Comparison of ENCODE assay signal across 11 mouse cellular contexts in genomic region chr14:23502236-23502790, GRCm38 (mm10).
A peak's percentile ranks its signal among the peaks of the same experiment; 100 is the strongest.
DNase-seq lines count a peak whose midpoint lies in the region; ATAC-seq and TF ChIP-seq lines count a peak whose summit lies in the region.
"Had no signal": no experiment of that assay in that cellular context is flagged by ENCODE, and none has a peak within 500 bp of the region (broad histone marks: within the 10 kb centered on the region; RNA-seq: fewer than 3 reads in every experiment).

No protein-coding gene starts in this region.

- H3K9ac ChIP-seq in lung, embryonic 14.5 days, result no peak overlapping the region
- no peak overlapping the region for H3K9ac ChIP-seq in embryonic facial prominence, embryonic 11.5 days (replicated peaks; ENCODE audit: low read length)
- 0 out of 2 replicates have a peak overlapping the region, but pooled peaks have one; percentile 0 for H3K9ac ChIP-seq in heart, embryonic 12.5 days
- H3K9ac ChIP-seq: hindbrain, embryonic 13.5 days; limb, embryonic 12.5 days had no signal

- no peak overlapping the region for H3K4me3 ChIP-seq in lung, embryonic 14.5 days (ENCODE audit: low read depth, low read length)
- H3K4me3 ChIP-seq in lung, adult 2 months (replicated peaks; ENCODE audit: extremely low read depth, low read depth, low read length), result no peak overlapping the region
- no peak overlapping the region for H3K4me3 ChIP-seq in embryonic facial prominence, embryonic 11.5 days (ENCODE audit: low read depth, low read length)
- H3K4me3 ChIP-seq in heart, embryonic 12.5 days, result no peak overlapping the region
- H3K4me3 ChIP-seq: hindbrain, embryonic 13.5 days; limb, embryonic 12.5 days had no signal

- intact Hi-C loops in gastrocnemius, postnatal 36 days (cut with DNase I), result no loop called here

- no peaks in the 10 kb centered on the region for H3K36me3 ChIP-seq in lung, embryonic 14.5 days (ENCODE audit: insufficient read depth)
- no peaks in the 10 kb centered on the region for H3K36me3 ChIP-seq in embryonic facial prominence, embryonic 11.5 days (replicated peaks; ENCODE audit: control insufficient read depth, insufficient read depth, low read depth, low read length)
- H3K36me3 ChIP-seq in heart, embryonic 12.5 days, result no peaks in the 10 kb centered on the region
- H3K36me3 ChIP-seq: G1E; hindbrain, embryonic 13.5 days; limb, embryonic 12.5 days had no signal

- H3K27me3 ChIP-seq in lung, embryonic 14.5 days (ENCODE audit: insufficient read depth, low read length), result no peaks in the 10 kb centered on the region
- H3K27me3 ChIP-seq in embryonic facial prominence, embryonic 11.5 days (ENCODE audit: control insufficient read depth, insufficient read depth, low read length), result no peaks in the 10 kb centered on the region
- no peaks in the 10 kb centered on the region for H3K27me3 ChIP-seq in heart, embryonic 12.5 days (replicated peaks)
- H3K27me3 ChIP-seq: hindbrain, embryonic 13.5 days had no signal

- H3K4me1 ChIP-seq in lung, embryonic 14.5 days (ENCODE audit: insufficient read depth), result peaks cover 11% of the 10 kb centered on the region
- no peaks in the 10 kb centered on the region for H3K4me1 ChIP-seq in lung, adult 2 months (ENCODE audit: control insufficient read depth, insufficient read depth, low read length)
- H3K4me1 ChIP-seq in embryonic facial prominence, embryonic 11.5 days (ENCODE audit: control insufficient read depth, insufficient read depth, low read length), result no peaks in the 10 kb centered on the region
- H3K4me1 ChIP-seq in heart, embryonic 12.5 days (replicated peaks), result peaks cover 10% of the 10 kb centered on the region

- H3K9me3 ChIP-seq in lung, embryonic 14.5 days (ENCODE audit: low read depth, low read length), result no peaks in the 10 kb centered on the region
- H3K9me3 ChIP-seq in embryonic facial prominence, embryonic 11.5 days (replicated peaks; ENCODE audit: control insufficient read depth, low read length), result no peaks in the 10 kb centered on the region
- H3K9me3 ChIP-seq in heart, embryonic 12.5 days (replicated peaks), result no peaks in the 10 kb centered on the region
- H3K9me3 ChIP-seq: hindbrain, embryonic 13.5 days; limb, embryonic 12.5 days had no signal

- 23% methylated on average over 8 of the region's 8 CpGs for WGBS in lung, embryonic 14.5 days
- 24% methylated on average over 8 of the region's 8 CpGs for WGBS in lung, adult 2 months
- WGBS in embryonic facial prominence, embryonic 11.5 days, result 29% methylated on average over 8 of the region's 8 CpGs
- 18% methylated on average over 8 of the region's 8 CpGs for WGBS in heart, embryonic 12.5 days

- peak overlapping the region; percentile 54 for H3K27ac ChIP-seq in lung, embryonic 14.5 days (ENCODE audit: low read depth)
- H3K27ac ChIP-seq in embryonic facial prominence, embryonic 11.5 days (replicated peaks; ENCODE audit: low read depth, low read length), result no peak overlapping the region
- H3K27ac ChIP-seq in heart, embryonic 12.5 days (ENCODE audit: poor library complexity, severe bottlenecking), result no peak overlapping the region
- H3K27ac ChIP-seq: hindbrain, embryonic 13.5 days; limb, embryonic 12.5 days had no signal

- TF ChIP-seq POLR2A in lung, adult 2 months (IDR thresholded peaks at IDR 0.05; ENCODE audit: borderline replicate concordance, extremely low read depth, low read depth, low read length), result no peak

- ATAC-seq in lung, embryonic 14.5 days (ENCODE audit: insufficient read depth), result peak; percentile 73
- ATAC-seq in embryonic facial prominence, embryonic 11.5 days (replicated peaks; ENCODE audit: insufficient number of reproducible peaks, low FRiP score, low TSS enrichment, low read depth), result no peak
- ATAC-seq in heart, embryonic 12.5 days (ENCODE audit: insufficient number of reproducible peaks, low FRiP score), result no peak

- peak; percentile 59 for DNase-seq in lung, embryonic 14.5 days
- no peak for DNase-seq in lung, adult 2 months
- peak; percentile 30 for DNase-seq in embryonic facial prominence, embryonic 11.5 days (ENCODE audit: low spot score)
- DNase-seq in kidney, postnatal 4 days, result peak; percentile 48 to 71
- no peak for DNase-seq in embryo, embryonic 11 days
- no peak for DNase-seq in urinary bladder, postnatal 25 days (ENCODE audit: low spot score)
- no peak for DNase-seq in gastrocnemius, postnatal 36 days

- TF ChIP-seq CTCF in lung, embryonic 14.5 days (IDR thresholded peaks at IDR 0.05; ENCODE audit: low read depth), result no peak
- TF ChIP-seq CTCF in lung, adult 2 months (IDR thresholded peaks at IDR 0.05; ENCODE audit: insufficient read depth, low read length), result no peak

- H3K4me2 ChIP-seq in lung, embryonic 14.5 days, result no peak overlapping the region
- no peak overlapping the region for H3K4me2 ChIP-seq in embryonic facial prominence, embryonic 11.5 days (ENCODE audit: low read depth, low read length)
- peak overlapping the region; percentile 31; the same call in 1 of the 2 replicates for H3K4me2 ChIP-seq in heart, embryonic 12.5 days
- H3K4me2 ChIP-seq: hindbrain, embryonic 13.5 days; limb, embryonic 12.5 days had no signal

Comparison
In these comparisons a context has a peak if more than half of its experiments do, and no peak if none do; other contexts are left out.
1. DNase-seq: peak in lung, embryonic 14.5 days (single experiment), embryonic facial prominence, embryonic 11.5 days (single experiment) and kidney, postnatal 4 days (2 of 2); none in lung, adult 2 months (single experiment), embryo, embryonic 11 days (single experiment), urinary bladder, postnatal 25 days (single experiment) and gastrocnemius, postnatal 36 days (0 of 2).